Mouse (Mus musculus) NIH3T3 (cell line): ENCODE data around the gene Zfp607b.

Experiments used
- DNase-seq: peaks from one replicate; pipeline ENCODE4 v3.0.0-alpha.2; 2012; ENCODE audit warnings: low read depth

The Zfp607b gene

DNA sequence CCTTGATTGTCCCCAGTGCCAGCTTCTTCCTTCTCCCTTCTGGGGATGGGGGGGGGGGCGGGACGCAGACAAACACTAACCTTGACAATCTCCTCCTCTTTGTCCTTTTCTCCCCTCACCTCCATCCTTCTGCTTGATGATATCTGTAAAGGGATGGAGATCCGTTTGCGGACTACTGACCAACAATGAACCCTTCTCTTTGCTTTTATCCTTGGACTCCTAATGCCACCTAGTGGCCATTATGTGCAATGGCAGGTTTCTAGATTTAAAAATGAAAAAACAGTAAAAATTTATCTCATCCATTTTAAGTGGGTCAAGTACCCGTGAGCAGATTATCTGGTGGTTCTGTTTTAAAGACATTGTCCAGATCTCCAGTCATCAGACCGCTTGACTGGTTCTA is 3.5 kb upstream of the Zfp607b start:
- DNase-seq: peak; percentile 76

DNA sequence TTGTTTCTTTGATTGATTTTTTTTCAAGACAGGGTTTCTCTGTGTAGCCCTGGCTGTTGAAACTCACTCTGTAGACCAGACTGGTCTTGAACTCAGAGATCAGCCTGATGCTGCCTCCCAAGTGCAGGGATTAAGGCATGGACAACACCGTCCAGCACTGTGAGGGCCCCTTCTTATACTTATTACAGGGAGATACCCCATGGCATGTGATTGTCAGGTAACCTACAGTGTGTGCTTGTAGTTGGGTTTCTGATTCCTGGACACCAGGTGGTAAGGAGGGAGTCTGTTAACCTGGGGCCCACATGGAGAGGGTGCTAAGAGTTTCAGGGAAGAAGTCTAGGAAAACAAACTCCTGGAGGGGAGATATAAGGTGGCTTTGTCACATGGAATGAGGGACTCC is 2.1 kb upstream of the Zfp607b start:
- DNase-seq: no peak

DNA sequence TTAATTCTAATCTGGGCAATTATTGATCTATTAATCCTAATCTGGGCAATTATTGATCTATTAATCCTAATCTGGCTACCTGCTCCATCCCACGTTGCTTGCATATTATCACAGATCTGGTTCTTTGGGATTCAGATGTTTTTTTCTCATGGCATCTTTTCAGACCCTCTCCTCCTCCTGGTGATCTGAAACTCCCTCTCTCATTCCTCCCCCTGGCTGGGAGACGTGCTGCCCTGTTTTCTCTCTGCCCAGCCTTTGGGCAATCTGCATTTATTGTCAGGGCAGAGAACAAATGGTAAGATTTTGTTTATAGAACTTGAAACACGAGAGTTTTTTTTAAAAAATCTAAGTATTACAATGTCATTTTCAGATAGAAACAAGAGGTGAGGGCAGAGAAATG is 1.3 kb upstream of the Zfp607b start:
- no peak for DNase-seq

DNA sequence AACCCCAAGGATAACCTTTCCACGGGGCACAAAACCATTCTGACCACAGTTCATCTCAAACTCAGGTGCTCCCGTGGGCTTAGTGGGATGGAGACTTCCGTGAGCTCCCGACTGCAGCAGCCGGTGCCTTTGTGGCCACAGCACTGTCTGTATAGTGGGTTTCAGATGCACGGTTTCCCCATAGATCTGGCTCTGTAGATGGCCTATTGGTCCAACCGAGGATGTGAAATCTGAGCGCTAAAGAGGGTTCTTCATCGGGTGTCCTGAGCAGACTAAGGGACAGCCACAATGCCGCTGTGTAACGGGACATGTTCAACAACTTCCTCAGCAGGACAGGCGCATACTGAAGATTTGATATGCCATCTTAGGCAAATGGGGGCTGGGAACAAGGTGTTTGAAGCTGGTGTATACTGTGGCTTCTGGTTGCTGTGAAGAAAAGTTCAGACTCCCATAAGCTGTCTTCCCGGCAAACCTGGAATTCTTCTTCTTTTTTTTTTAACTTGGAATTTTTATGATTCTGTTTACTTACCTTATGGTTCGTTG is 823 bp upstream of the Zfp607b start:
- no peak for DNase-seq

DNA sequence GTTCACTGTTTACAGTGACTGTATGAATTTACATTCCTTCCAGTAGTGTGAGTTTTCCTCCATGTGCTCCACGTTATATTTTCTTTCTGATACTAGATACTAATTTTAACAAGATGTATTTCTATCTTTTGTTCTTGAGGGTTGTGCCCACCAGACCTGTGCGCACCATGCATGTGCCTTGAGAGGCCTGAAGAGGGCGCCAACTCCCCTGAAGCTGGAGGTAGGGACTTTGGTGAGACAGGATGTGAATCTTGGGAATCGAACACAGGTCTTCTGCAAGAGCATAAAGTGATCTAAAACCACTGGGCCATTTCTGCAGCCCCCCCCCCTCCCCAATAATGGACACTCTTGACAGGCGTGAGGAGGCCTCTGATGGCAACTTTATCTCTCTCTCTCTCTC is 1.9 kb downstream of the Zfp607b start:
- peak; percentile 66 for DNase-seq

DNA sequence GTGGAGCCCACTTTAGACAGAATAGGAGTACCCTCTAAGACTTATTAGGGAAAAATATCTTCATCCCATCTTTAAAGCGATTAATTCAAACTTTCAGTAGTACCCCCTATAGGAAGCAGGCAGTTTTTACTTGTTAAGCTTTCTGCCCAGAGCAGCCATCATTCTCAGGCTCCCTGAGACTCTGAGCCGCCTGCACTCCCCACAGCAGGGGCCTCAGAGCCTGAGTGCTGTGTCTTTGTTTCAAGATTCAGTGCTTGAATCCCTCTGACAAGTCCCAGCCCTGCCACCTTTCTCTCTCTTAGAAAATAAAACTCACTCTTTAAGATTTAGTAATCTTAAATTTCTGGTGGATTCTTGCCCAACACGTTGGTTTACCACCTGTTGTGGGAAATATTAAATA is 7.6 kb downstream of the Zfp607b start:
- DNase-seq: no peak

DNA sequence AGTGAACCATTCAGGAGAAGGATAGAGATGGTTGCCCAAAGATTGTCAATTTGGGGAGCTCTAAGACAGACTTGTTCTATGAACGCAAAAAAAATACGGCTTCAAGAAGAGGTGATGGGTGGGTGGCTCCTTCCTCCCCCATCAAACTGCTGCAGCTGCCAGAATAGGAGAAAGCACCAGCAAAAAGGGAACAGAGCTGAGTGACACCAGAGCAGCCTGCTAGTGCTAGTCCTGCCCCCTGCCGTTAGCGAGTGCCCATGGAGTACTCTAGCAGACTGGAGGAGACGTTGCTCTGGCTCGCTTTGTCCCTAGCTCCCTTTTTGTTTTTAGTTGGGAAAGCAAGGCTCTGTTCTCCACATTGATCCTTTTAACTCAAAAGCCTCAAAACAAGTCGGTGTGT is 21.3 kb downstream of the Zfp607b start:
- DNase-seq: no peak

DNA sequence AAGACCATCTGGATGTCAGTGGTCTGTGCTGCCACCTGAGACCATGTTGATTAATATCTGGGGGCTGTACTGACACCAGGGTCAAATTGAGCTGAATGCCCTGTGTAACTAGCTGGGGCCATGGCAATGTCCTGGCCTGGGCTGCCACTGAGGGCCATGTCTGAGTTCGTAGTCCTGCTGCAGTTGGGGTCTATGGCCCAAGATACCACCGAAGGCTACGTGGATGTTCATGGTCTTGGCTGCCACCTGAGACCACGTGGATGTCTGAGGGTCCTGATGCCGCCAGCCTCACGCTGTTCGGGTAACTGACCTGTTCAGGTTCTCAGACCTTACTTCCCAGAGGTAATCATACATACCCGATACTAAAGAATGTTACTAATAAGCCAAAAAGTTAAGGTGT is 32.8 kb downstream of the Zfp607b start:
- DNase-seq: no peak

DNA sequence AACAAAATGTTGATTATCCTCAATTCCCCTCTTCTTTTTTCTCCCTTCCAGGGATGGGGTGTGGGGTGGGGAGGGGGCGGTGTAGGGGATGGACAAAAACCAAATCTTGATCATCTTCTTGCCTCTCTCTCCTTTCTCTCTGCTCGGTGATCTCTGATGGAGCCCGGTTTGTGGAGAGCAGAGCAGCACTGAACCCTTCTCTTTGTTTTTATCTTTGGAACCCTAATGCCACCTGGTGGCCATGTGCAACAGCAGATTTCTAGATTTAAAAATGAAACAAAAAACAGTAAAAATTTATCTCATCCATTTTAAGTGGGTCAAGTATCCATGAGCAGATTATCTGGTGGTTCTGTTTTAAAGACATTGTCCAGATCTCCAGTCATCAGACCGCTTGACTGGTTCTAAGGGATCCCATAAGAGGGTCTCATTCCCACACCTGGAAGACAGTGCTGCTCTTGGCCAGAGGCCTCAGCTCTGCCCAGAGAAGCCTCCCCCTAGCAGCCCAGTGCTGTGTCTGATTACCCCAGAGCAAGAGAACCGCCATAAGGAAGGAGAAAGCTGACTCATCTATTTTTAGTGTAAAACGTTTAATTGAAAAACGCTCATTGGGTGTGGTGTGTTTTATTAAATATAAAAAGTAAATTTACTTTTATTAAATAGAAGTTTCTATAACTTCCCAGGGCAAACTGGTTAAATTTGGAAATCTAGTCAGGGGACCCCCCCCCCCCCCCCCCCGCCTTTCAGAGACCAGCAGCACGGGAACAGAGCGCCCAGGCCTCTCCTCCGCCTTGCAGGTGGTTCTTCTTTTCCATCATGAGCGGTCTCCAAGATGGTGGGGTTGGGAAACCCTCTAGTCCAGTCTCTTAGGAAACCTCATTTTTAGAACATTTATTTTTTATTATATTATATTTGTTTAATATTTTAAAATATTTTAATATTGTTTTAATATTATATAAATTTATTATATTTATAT is 36.7 kb downstream of the Zfp607b start:
- DNase-seq: peak; percentile 89

DNA sequence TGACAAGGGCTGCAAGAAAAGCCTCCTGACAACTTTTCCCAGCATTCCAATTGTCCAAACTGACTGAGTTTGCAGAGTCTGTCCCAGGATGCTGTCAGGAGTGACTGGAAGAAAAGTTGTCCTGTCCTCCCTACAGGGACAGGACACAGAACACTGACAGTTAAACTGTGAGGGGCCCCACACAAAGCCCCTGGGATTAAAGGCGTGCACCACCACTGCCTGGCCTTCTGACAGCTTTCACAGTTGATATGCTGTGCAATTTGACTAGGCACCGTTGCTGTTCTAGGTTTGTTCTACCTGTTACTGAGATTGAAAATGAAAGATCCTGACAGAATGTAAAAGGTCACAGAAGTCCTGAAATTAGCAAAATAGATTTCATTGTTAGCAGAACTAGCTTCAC is 38.3 kb downstream of the Zfp607b start:
- DNase-seq: no peak

DNA sequence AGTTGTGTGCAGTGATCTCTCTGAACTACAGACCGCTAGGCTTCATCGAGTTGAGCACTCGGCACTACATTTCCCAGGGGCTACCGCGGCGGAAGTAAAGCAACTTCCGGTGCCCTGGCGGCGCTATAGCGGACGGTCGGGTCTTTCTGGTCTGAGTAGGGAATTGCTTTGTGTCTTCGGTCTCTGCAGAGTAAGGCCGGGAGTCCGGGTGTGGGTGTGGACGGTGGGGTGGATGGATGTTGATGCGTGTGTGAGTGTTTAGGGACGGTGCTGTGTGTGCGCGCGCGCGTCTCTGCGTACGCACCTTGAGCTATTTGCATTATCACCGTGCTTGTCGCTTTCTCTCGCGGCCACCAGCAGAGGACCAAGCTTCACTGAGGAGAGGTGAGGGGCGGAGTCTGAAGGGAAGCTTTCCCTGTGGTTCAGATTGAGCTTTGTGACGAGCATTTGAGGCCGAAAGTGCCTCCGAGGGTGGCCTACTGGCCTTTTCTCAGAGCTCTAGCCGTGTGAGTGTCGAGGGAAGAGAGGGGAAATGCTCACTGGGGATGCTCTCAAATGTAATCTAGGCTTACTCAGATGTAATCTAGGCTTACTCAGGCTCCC is 42.2 kb downstream of the Zfp607b start, which contains the start of gene Zfp60:
Gene Zfp60, plus strand, starts transcription at position 109 of the 603 bp plus-strand sequence.
- DNase-seq: peak; percentile 92

DNA sequence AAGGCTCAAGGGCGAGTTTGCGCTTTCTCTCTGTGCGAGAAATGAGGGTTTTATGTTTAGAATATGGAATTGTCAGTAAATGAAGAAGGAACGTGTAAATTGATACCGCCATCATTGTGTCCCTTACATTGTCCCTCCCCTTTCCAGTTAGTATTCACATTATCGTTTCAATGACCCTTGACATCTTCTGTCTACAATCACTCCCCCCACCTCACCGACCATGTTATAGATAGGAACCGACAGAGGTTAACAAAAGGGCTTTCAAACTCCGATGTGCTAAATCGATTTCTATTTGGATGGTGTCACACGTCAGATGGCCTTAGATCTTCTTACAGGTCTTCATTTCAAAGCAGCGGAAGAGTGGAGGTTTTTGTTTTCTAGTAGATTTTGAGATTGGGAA is 42.8 kb downstream of the Zfp607b start:
- peak; percentile 31 for DNase-seq

DNA sequence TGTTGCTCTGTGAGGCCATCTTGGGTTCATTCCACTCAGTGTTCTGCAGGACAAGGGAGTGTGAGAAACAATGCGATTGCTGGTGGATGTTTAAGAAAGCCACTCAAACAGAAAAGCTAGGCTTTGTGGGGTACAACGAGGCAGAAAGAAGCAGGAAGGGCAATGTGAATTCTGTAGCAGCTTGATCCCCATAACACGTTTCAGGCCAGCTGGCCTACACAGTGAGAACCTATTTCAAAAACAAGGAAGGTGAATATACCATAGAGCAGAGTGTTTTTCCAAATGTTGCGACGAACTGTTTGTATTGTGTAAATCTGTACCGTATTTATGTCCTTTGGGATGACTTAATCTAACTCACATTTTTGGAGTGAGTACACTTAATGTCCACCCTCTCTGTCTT is 43.4 kb downstream of the Zfp607b start:
- peak; percentile 12 for DNase-seq

DNA sequence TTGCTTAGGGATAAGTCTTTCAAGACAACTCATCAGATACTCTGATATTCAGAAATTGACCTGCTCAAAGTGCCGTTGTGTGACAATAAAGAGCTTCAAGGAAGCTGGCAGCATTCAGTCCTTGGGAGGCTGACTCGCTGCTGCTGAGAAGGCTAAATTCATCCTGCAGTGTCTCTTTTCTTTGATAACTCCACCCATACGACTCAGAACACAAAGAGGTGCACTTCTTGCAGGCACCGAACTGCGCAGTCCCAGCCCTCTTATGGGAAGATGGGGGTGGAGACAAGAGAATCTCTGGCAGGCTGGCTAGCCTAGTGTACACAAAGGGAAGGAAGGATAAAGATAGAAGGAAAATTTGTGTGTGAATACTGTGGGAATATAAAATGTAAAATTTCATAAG is 46.3 kb downstream of the Zfp607b start:
- no peak for DNase-seq
